In the genomic region with DNA sequence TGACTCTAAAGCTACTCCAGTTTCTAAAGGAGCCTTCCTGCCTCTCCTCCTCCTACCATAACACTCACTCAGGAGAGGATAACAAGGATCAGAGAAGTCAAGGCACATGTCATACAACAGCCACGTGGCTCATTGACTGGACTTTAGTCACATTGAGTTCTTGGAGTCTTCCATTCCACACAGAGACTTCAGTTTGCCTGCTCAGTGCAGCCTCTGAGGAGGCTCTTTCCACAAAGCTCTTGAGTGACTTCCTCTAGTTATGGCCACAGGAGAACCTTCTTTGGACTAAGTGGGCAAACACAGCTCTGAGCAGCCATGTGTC, we compare ENCODE assay signal across 18 mouse cellular contexts. TPM values are rescaled to one million over a fixed set of nuclear protein-coding genes. Genes with fewer than 3 reads are reported as not detected.
A peak's percentile ranks its signal among the peaks of the same experiment; 100 is the strongest.
DNase-seq lines count a peak whose midpoint lies in the region; ATAC-seq and TF ChIP-seq lines count a peak whose summit lies in the region.
"Not testable (repeated sequence)": the region's sequence is repeated elsewhere in the genome, so short reads cannot be mapped to it uniquely, and the experiment has no call there.
"Had no signal": no experiment of that assay in that cellular context is flagged by ENCODE, and none has a peak within 500 bp of the region (broad histone marks: within the 10 kb centered on the region; RNA-seq: fewer than 3 reads in every experiment).

No protein-coding gene starts in this region.

- not testable (repeated sequence) for H3K79me2 ChIP-seq in MEL (ENCODE audit: control insufficient read depth, insufficient read depth, low read length, poor library complexity); macrophage (ENCODE audit: inconsistent target)

- H3K9ac ChIP-seq in MEL (ENCODE audit: control insufficient read depth, low read depth, low read length, poor library complexity, severe bottlenecking), result 0 out of 2 replicates have a peak overlapping the region, but pooled peaks have one; percentile 10
- H3K9ac ChIP-seq in liver, embryonic 16.5 days (ENCODE audit: low read depth, low read length); liver, postnatal 0 days (replicated peaks): not testable (repeated sequence)

- 29% methylated on average over 1 of the region's 1 CpGs for WGBS in bone marrow, adult 2 months
- 33% methylated on average over 1 of the region's 1 CpGs for WGBS in heart, embryonic 10.5 days
- 11% methylated on average over 1 of the region's 1 CpGs for WGBS in liver, embryonic 16.5 days (ENCODE audit: insufficient replicate concordance)
- WGBS in liver, postnatal 0 days (ENCODE audit: insufficient replicate concordance), result 43% methylated on average over 1 of the region's 1 CpGs
- 50% methylated on average over 1 of the region's 1 CpGs for WGBS in macrophage (ENCODE audit: missing documents)

- H3K4me3 ChIP-seq in MEL (ENCODE audit: control insufficient read depth in 1 of 2, insufficient read depth in 1 of 2, low read depth in 2 of 2, low read length in 2 of 2); bone marrow, adult 2 months (replicated peaks; ENCODE audit: control insufficient read depth, low read depth, low read length); bone marrow macrophage, adult 2 months (ENCODE audit: insufficient read depth, low read length); heart, embryonic 10.5 days; liver, embryonic 16.5 days (ENCODE audit: low read depth, low read length); liver, postnatal 0 days (ENCODE audit: low read depth, low read length); macrophage (ENCODE audit: inconsistent target): not testable (repeated sequence)

- H3K36me3 ChIP-seq in MEL (ENCODE audit: control insufficient read depth in 1 of 2, insufficient read depth in 2 of 2, low read length in 2 of 2), result peaks cover 0 to 24% of the 10 kb centered on the region in 2 experiments; a peak in 2 of 4 replicates
- not testable (repeated sequence) for H3K36me3 ChIP-seq in heart, embryonic 10.5 days; liver, embryonic 16.5 days (ENCODE audit: control insufficient read depth, insufficient read depth); liver, postnatal 0 days (replicated peaks; ENCODE audit: insufficient read depth, low read length); macrophage (ENCODE audit: inconsistent target)

- TF ChIP-seq CTCF in MEL (IDR thresholded peaks at IDR 0.05 in 2 of 3, conservative IDR thresholded peaks at IDR 0.05 in 1 of 3; ENCODE audit: control insufficient read depth in 1 of 3, insufficient read depth in 1 of 3, low read depth in 2 of 3, low read length in 3 of 3, poor library complexity in 1 of 3, severe bottlenecking in 1 of 3); bone marrow, adult 2 months (IDR thresholded peaks at IDR 0.05; ENCODE audit: control insufficient read depth, insufficient read depth, low read length); bone marrow macrophage, adult 2 months (IDR thresholded peaks at IDR 0.05; ENCODE audit: low read depth, low read length); liver, postnatal 0 days (IDR thresholded peaks at IDR 0.05; ENCODE audit: low read depth): not testable (repeated sequence)

- TF ChIP-seq POLR2A in MEL (IDR thresholded peaks at IDR 0.05; ENCODE audit: control insufficient read depth in 1 of 2, insufficient read depth in 1 of 2, low read depth in 1 of 2, low read length in 2 of 2, poor library complexity in 1 of 2); bone marrow, adult 2 months (IDR thresholded peaks at IDR 0.05; ENCODE audit: borderline replicate concordance, control insufficient read depth, low read depth, low read length); bone marrow macrophage, adult 2 months (IDR thresholded peaks at IDR 0.05; ENCODE audit: borderline replicate concordance, low read depth, low read length): not testable (repeated sequence)

- not testable (repeated sequence) for H3K9me3 ChIP-seq in MEL (replicated peaks; ENCODE audit: insufficient read depth, low read length); heart, embryonic 10.5 days; liver, embryonic 16.5 days (replicated peaks; ENCODE audit: control insufficient read depth, low read length); liver, postnatal 0 days (ENCODE audit: low read length)

- not testable (repeated sequence) for H3K4me2 ChIP-seq in liver, embryonic 16.5 days (ENCODE audit: low read depth, low read length)
- H3K4me2 ChIP-seq in liver, postnatal 0 days (ENCODE audit: low read depth, low read length), result peak overlapping the region; percentile 11; the same call in 1 of the 2 replicates

- peaks cover 9 to 40% of the 10 kb centered on the region in 2 experiments for H3K4me1 ChIP-seq in MEL (ENCODE audit: control insufficient read depth in 1 of 2, insufficient read depth in 2 of 2, low read length in 2 of 2)
- not testable (repeated sequence) for H3K4me1 ChIP-seq in bone marrow, adult 2 months (ENCODE audit: control insufficient read depth, insufficient read depth, low read length); heart, embryonic 10.5 days; liver, embryonic 16.5 days (ENCODE audit: control insufficient read depth, low read depth, low read length); liver, postnatal 0 days (ENCODE audit: insufficient read depth)
- peaks cover 30% of the 10 kb centered on the region for H3K4me1 ChIP-seq in bone marrow macrophage, adult 2 months (ENCODE audit: control insufficient read depth, insufficient read depth, low read length)

- H3K27ac ChIP-seq in MEL (ENCODE audit: control insufficient read depth, low read depth, low read length) (peak overlapping the region; percentile 87), macrophage (peak overlapping the region; percentile 65)
- H3K27ac ChIP-seq in bone marrow, adult 2 months (ENCODE audit: control insufficient read depth, insufficient read depth, low read depth, low read length, poor library complexity), result peak overlapping the region; percentile 72
- H3K27ac ChIP-seq in bone marrow macrophage, adult 2 months (ENCODE audit: insufficient read depth, low read depth, low read length), result peak overlapping the region; percentile 43
- not testable (repeated sequence) for H3K27ac ChIP-seq in heart, embryonic 10.5 days
- 0 out of 2 replicates have a peak overlapping the region, but pooled peaks have one; percentile 37 for H3K27ac ChIP-seq in liver, embryonic 16.5 days (ENCODE audit: low read length)
- H3K27ac ChIP-seq in liver, postnatal 0 days (ENCODE audit: low read depth), result peak overlapping the region; percentile 57

- not testable (repeated sequence) for TF ChIP-seq EP300 in MEL (IDR thresholded peaks at IDR 0.05; ENCODE audit: low read depth in 1 of 2, low read length in 2 of 2); liver, postnatal 0 days (IDR thresholded peaks at IDR 0.05; ENCODE audit: low read depth)

- not testable (repeated sequence) for H3K27me3 ChIP-seq in MEL (ENCODE audit: control insufficient read depth in 1 of 2, insufficient read depth in 2 of 2, low read length in 2 of 2); heart, embryonic 10.5 days (ENCODE audit: insufficient read depth, poor library complexity, severe bottlenecking); liver, embryonic 16.5 days (ENCODE audit: control insufficient read depth, insufficient read depth, low read depth, low read length); liver, postnatal 0 days (ENCODE audit: insufficient read depth, low read length)

- DNase-seq in MEL (ENCODE audit: low read depth, low spot score); liver, postnatal 0 days: not testable (repeated sequence)
- peak; percentile 46 for DNase-seq in heart, embryonic 10.5 days (ENCODE audit: low spot score)

- not testable (repeated sequence) for ATAC-seq in liver, embryonic 16.5 days (ENCODE audit: low read depth); liver, postnatal 0 days

- not testable (repeated sequence) for TF ChIP-seq RAD21 in MEL (IDR thresholded peaks at IDR 0.05; ENCODE audit: low read depth, low read length)

RNA-seq across cellular contexts. Expression of gene Pilrb2, which starts 0.7 kb away (rescaled TPM):
- total RNA-seq in MEL (2012; rRNA removed), result 32.1 and 71.7 TPM in 2 replicates
- polyA plus RNA-seq in MEL (2012; ENCODE audit: insufficient read depth in 1 of 2, insufficient read length in 2 of 2, low read depth in 1 of 2, low replicate concordance in 2 of 2, missing spikeins in 1 of 2) (10 to 100 TPM in 1 of 2 experiments, not detected in 1; 25.9 TPM), macrophage (2018) (12.2 to 15.9 TPM (median 14.4 TPM) in 3 replicates)
- 30.9 and 80.6 TPM in 2 replicates for polyA plus RNA-seq in bone marrow, adult 2 months (2011; ENCODE audit: insufficient read depth, insufficient read length, low replicate concordance, missing spikeins)
- polyA plus RNA-seq in bone marrow macrophage, adult 2 months (2012; ENCODE audit: insufficient read depth, insufficient read length, missing spikeins), result 37.4 and 42.3 TPM in 2 replicates
- polyA plus RNA-seq in heart, embryonic 10.5 days (2016; fragmentation: Nextera tagmentation; extraction: Ambion mirVana), result 0.64 and 1.0 TPM in 2 replicates
- 5.6 and 8.3 TPM in 2 replicates for polyA plus RNA-seq in liver, embryonic 16.5 days (2015; fragmentation: Nextera tagmentation; extraction: Ambion mirVana)
- polyA plus RNA-seq in liver, postnatal 0 days (2015; fragmentation: Nextera tagmentation; extraction: Ambion mirVana), result 11.6 and 13.2 TPM in 2 replicates
- 10 to 100 TPM in 18 of 26 experiments, 1 to 10 TPM in 8; 2.1 to 29.2 (median 17.1) TPM for total RNA-seq in macrophage (2018; cell fraction: chromatin; rRNA removed)
- 10 to 100 TPM in 13 of 26 experiments, 1 to 10 TPM in 13; 3.3 to 27.0 (median 11.1) TPM for total RNA-seq in macrophage (2018; cell fraction: cytosol; rRNA removed)
- 10 to 100 TPM in 22 of 26 experiments, 1 to 10 TPM in 4; 3.8 to 56.3 (median 20.0) TPM for total RNA-seq in macrophage (2018; cell fraction: nucleus; rRNA removed)
- total RNA-seq: CH12.LX, ES-E14 had no signal
- polyA plus RNA-seq: activated CD4-positive, CD25-positive, alpha-beta regulatory T cell, adult 4 months; C2C12; Patski had no signal

RNA-seq across cellular contexts. Expression of gene Pilrb1, which starts 14.4 kb away (rescaled TPM):
- 4.4 and 12.1 TPM in 2 replicates for total RNA-seq in MEL (2012; rRNA removed)
- polyA plus RNA-seq in MEL (2012; ENCODE audit: insufficient read depth in 1 of 2, insufficient read length in 2 of 2, low read depth in 1 of 2, low replicate concordance in 2 of 2, missing spikeins in 1 of 2) (1 to 10 TPM in 1 of 2 experiments, not detected in 1; 4.5 TPM), macrophage (2018) (7.2 to 9.0 TPM (median 7.9 TPM) in 3 replicates)
- polyA plus RNA-seq in bone marrow, adult 2 months (2011; ENCODE audit: insufficient read depth, insufficient read length, low replicate concordance, missing spikeins), result 12.3 and 32.6 TPM in 2 replicates
- polyA plus RNA-seq in bone marrow macrophage, adult 2 months (2012; ENCODE audit: insufficient read depth, insufficient read length, missing spikeins), result 15.2 and 19.7 TPM in 2 replicates
- polyA plus RNA-seq in heart, embryonic 10.5 days (2016; fragmentation: Nextera tagmentation; extraction: Ambion mirVana), result 0.26 and 0.28 TPM in 2 replicates
- polyA plus RNA-seq in liver, embryonic 16.5 days (2015; fragmentation: Nextera tagmentation; extraction: Ambion mirVana), result 5.8 and 6.6 TPM in 2 replicates
- polyA plus RNA-seq in liver, postnatal 0 days (2015; fragmentation: Nextera tagmentation; extraction: Ambion mirVana), result 11.7 and 11.9 TPM in 2 replicates
- total RNA-seq in macrophage (2018; cell fraction: chromatin; rRNA removed), result 10 to 100 TPM in 16 of 26 experiments, 1 to 10 TPM in 10; 1.4 to 64.1 (median 16.3) TPM
- 10 to 100 TPM in 13 of 26 experiments, 1 to 10 TPM in 13; 2.0 to 33.1 (median 10.0) TPM for total RNA-seq in macrophage (2018; cell fraction: cytosol; rRNA removed)
- total RNA-seq in macrophage (2018; cell fraction: nucleus; rRNA removed), result 10 to 100 TPM in 24 of 26 experiments, 1 to 10 TPM in 2; 4.3 to 95.8 (median 29.3) TPM
- total RNA-seq: CH12.LX, ES-E14 had no signal
- polyA plus RNA-seq: brain, embryonic 14.5 days; C2C12; cerebellum, adult 2 months; G1E; Patski had no signal

RNA-seq across cellular contexts. Expression of gene Pilra, which starts 36.3 kb away (rescaled TPM):
- 0.36 and 1.5 TPM in 2 replicates for total RNA-seq in MEL (2012; rRNA removed)
- polyA plus RNA-seq in MEL (2012; ENCODE audit: insufficient read depth in 1 of 2, insufficient read length in 2 of 2, low read depth in 1 of 2, low replicate concordance in 2 of 2, missing spikeins in 1 of 2) (under 1 TPM in 1 of 2 experiments, not detected in 1; 0.89 TPM), macrophage (2018) (5.9 to 17.4 TPM (median 7.6 TPM) in 3 replicates)
- 27.5 and 45.8 TPM in 2 replicates for polyA plus RNA-seq in bone marrow, adult 2 months (2011; ENCODE audit: insufficient read depth, insufficient read length, low replicate concordance, missing spikeins)
- polyA plus RNA-seq in bone marrow macrophage, adult 2 months (2012; ENCODE audit: insufficient read depth, insufficient read length, missing spikeins), result 15.5 and 16.8 TPM in 2 replicates
- polyA plus RNA-seq in heart, embryonic 10.5 days (2016; fragmentation: Nextera tagmentation; extraction: Ambion mirVana), result 1.3 and 2.0 TPM in 2 replicates
- polyA plus RNA-seq in liver, embryonic 16.5 days (2015; fragmentation: Nextera tagmentation; extraction: Ambion mirVana), result 5.1 and 6.1 TPM in 2 replicates
- polyA plus RNA-seq in liver, postnatal 0 days (2015; fragmentation: Nextera tagmentation; extraction: Ambion mirVana), result 8.7 and 12.1 TPM in 2 replicates
- total RNA-seq in macrophage (2018; cell fraction: chromatin; rRNA removed), result 10 to 100 TPM in 16 of 26 experiments, 1 to 10 TPM in 10; 1.7 to 73.9 (median 16.1) TPM
- total RNA-seq in macrophage (2018; cell fraction: cytosol; rRNA removed), result 10 to 100 TPM in 13 of 26 experiments, 1 to 10 TPM in 13; 2.2 to 46.2 (median 13.9) TPM
- 100 to 1,000 TPM in 1 of 26 experiments, 10 to 100 TPM in 22, 1 to 10 TPM in 3; 5.7 to 123 (median 28.7) TPM for total RNA-seq in macrophage (2018; cell fraction: nucleus; rRNA removed)
- polyA plus RNA-seq: activated CD4-positive, CD25-positive, alpha-beta regulatory T cell, adult 4 months had no signal

RNA-seq across cellular contexts. Expression of gene Cyp3a13, which starts 49.1 kb away (rescaled TPM):
- total RNA-seq in MEL (2012; rRNA removed), result not detected in 2 replicates
- polyA plus RNA-seq in MEL (2012; ENCODE audit: insufficient read depth in 1 of 2, insufficient read length in 2 of 2, low read depth in 1 of 2, low replicate concordance in 2 of 2, missing spikeins in 1 of 2) (not detected), macrophage (2018) (not detected in 3 replicates)
- not detected in 2 replicates for polyA plus RNA-seq in bone marrow, adult 2 months (2011; ENCODE audit: insufficient read depth, insufficient read length, low replicate concordance, missing spikeins)
- polyA plus RNA-seq in bone marrow macrophage, adult 2 months (2012; ENCODE audit: insufficient read depth, insufficient read length, missing spikeins), result not detected in 2 replicates
- 0.14 TPM in 1 of 2 replicates, not detected in the other for polyA plus RNA-seq in heart, embryonic 10.5 days (2016; fragmentation: Nextera tagmentation; extraction: Ambion mirVana)
- 6.2 and 6.8 TPM in 2 replicates for polyA plus RNA-seq in liver, embryonic 16.5 days (2015; fragmentation: Nextera tagmentation; extraction: Ambion mirVana)
- 81.3 and 89.1 TPM in 2 replicates for polyA plus RNA-seq in liver, postnatal 0 days (2015; fragmentation: Nextera tagmentation; extraction: Ambion mirVana)
- not detected for total RNA-seq in macrophage (2018; cell fraction: chromatin; rRNA removed)
- not detected for total RNA-seq in macrophage (2018; cell fraction: cytosol; rRNA removed)
- not detected for total RNA-seq in macrophage (2018; cell fraction: nucleus; rRNA removed)
- total RNA-seq: adrenal gland, postnatal 25 days; CH12.LX had no signal
- polyA plus RNA-seq: activated CD4-positive, CD25-positive, alpha-beta regulatory T cell, adult 4 months; adrenal gland, adult 2 months; brain, embryonic 14.5 days; C2C12; CD4-positive, CD25-positive, alpha-beta regulatory T cell, adult 4 months; G1E had no signal
